Mouse (Mus musculus) cortical plate, adult 2 months (tissue): ENCODE data around the gene Uqcc1.

Source experiments
- CTCF ChIP-seq: fragments of 200-500 bp; IDR thresholded peaks from 2 replicates; pipeline ENCODE4 v1.5.1; 2011; ENCODE audit warnings: mild to moderate bottlenecking, control low read depth, low read length; ENCODE audit not compliant: insufficient read depth; ENCODE audit errors: extremely low read depth
- POLR2A ChIP-seq: fragments of 200-500 bp; IDR thresholded peaks from 2 replicates; pipeline ENCODE4 v1.6.1; 2011; ENCODE audit warnings: mild to moderate bottlenecking, low read length, control low read depth; ENCODE audit not compliant: insufficient read depth; ENCODE audit errors: extremely low read depth

- TF ChIP-seq CTCF: no peak
- no peak for TF ChIP-seq POLR2A
These were observed 113.9 kb downstream of the Uqcc1 start for GRCm38 (mm10) chr2:155816179-155816578.
